Mouse (Mus musculus) mature B cell (primary cell): ENCODE results near the gene Olfr329-ps.
"Not testable (repeated sequence)": the region's sequence is repeated elsewhere in the genome, so short reads cannot be mapped to it uniquely, and the experiment has no call there.

Experiments used
- in situ Hi-C: fragments of 300-500 bp; cut with MboI; formaldehyde crosslinking; loops from 2 replicates; pipeline ENCODE4 v1.14.3; 2019

Olfr329-ps gene

DNA sequence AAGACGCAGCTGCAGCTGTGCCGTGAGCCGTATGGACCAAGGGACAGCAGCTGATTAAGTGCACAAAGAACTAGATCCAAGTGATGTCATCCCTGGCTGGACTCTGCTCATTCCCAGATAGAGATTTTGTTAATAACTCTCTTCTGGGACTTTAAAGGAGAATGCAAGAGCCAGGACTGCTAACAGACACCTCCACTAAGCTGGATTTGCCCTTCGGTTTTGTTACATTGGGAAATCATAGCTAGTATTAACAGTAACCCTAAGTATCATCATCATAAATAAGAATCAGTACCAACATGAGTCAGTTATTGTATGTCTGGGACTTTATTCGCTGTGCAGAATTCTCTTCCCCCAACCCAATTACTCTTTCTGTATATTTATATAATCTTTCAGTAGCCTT is at the start of gene Olfr329-ps:
TSS of gene Olfr329-ps (minus strand) at position 101 of the 400 bp plus-strand sequence.
- in situ Hi-C loops, result no loop called here

DNA sequence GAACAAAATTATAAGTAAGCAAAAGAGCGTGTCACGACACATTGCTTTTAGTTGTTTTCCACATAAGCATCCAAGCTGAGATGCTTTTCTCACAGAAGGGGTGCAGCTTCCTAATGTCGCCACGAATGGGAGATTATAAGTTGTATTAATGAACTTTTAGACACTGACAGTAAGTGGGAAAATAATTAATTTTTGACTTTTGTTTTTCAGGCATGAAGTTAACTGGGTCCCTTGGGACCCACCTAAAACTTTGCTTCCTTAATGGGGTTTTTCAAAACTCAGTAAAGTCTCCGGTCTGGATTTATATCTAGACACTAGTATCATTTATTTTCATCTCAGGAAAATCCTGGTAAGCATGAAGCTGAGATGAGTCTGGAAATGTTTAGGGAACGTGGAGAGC is 48.6 kb upstream of the Olfr329-ps start, which contains the start of gene Olfr324:
TSS of gene Olfr324 (plus strand) at position 301 of the 400 bp plus-strand sequence.
- in situ Hi-C loops, result no loop called here

DNA sequence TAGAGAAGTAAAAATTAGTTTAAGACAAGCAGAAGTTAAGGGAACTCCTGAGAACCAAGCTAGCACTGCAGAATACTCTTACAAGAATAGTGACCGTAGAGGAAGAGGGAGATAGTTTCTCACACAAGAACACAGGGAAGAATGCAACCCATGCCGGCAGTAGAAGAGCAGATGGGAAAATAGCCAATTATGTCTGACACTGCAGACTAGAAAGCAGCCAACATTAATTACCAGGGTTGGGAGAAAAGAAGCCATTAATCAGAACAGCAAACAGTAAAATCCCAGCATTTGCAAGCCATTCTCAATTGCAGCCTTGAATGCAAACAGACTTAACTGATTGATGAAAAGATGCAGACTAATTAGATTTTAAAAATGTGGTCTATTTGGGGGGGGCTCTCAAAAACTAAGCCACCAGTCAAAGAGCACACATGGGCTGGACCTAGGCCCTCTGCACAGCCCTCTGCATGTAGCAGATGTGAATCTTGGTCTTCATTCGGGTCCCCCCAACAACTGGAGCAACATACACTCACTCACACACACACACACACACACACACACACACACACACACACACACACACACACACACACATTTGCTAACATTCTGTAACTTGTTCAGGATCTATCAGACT is 42.5 kb upstream of the Olfr329-ps start:
- in situ Hi-C loops, result no loop called here

DNA sequence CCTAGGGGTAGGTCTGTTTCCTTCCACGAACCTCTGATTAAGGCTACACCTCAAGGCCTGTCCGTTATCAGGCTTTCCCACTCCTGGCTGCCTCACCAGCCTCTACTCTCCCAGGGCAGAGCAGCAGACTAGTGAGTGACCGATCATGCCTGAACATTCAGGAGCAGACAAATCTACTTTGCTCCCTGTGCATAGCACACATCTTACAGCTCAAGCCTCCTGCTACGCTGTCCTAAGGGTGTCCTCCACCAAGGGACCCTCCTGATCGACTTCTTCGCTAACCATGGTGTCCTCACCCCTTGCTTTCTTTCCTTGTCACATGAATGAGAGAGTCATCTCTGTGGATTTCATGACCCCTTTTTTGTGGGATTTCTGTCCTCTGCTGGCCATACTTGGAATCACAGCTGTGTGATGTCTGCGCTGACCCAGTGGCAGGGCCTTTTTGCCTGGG is 41.7 kb upstream of the Olfr329-ps start:
- in situ Hi-C loops, result no loop called here

DNA sequence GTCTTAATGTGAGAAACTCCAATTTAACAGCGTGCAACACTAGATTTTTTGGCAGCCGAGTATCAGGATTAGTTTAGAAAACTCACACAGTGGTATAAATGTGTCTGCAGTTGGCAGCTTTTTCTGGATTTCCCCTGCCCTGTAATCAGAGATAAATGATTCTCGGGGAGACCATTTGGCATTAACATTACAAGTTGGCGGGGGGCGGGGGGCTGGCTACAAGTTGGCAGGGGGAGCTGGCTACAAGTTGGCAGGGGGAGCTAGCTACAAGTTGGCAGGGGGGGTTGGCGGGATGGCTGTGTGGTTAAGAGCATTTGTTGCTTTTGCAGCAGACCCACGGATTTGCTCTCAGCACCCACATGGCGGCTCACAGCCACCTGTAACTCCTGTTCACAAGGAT is 32.4 kb upstream of the Olfr329-ps start:
- in situ Hi-C loops, result no loop called here

DNA sequence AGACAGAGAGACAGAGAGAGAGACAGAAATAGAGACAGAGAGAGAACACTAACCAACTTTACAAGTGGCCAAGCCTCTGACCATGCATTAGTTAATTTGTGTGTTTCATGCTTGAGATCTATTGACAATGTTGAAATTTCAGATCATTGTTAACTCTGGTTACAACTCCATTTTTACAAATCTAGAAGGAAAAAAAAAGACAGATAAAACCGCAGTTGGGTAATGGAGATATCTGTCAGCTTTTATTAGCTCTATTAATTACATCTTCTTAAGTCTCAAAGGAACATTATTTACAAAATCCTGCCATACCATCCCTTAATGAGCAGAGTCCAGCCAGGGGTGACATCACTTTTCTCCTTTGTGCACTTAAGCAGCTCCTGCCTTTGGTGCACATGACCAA is 31.2 kb upstream of the Olfr329-ps start, which contains the start of gene Olfr325:
TSS of gene Olfr325 (plus strand) at position 301 of the 400 bp plus-strand sequence.
- in situ Hi-C loops, result no loop called here

DNA sequence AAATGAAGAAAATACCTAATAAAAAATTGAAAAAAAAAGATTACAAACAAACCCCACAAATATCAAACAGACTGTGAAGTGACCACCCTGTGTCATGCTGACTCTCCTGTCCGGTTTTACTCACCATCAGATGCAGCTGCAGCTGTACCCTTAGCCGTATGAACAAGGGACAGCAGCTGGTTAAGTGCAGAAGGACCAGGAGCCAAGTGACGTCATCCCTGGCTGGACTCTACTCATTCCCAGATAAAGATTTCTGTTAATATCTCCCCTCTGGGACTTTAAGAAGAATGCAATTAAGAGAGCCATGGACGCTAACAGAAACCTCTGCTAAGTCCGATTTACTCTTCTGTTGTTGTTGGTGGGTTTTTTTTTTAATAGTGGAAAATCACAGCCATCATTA is 24.2 kb upstream of the Olfr329-ps start, which contains the start of gene Olfr224:
TSS of gene Olfr224 (minus strand) at position 149 of the 400 bp plus-strand sequence.
- in situ Hi-C loops, result no loop called here

DNA sequence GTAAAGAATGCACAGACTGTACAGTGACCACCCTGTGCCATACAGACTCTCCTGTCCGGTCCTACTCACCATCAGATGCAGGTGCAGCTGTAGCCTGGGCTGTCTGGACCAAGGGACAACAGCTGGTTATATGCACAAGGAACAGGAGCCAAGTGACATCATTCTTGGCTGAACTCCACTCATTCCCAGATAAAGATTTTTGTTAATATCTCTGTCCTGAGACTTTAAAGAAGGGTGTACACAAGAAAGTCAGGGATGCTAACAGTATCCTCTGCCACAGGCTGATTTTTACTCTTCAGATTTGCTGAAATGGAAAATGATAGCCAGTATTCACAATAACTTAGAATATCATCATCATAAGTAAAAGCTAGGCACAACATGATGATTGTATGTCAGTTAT is 9.3 kb upstream of the Olfr329-ps start, which contains the start of gene Olfr328:
TSS of gene Olfr328 (minus strand) at position 101 of the 400 bp plus-strand sequence.
- in situ Hi-C loops, result no loop called here

DNA sequence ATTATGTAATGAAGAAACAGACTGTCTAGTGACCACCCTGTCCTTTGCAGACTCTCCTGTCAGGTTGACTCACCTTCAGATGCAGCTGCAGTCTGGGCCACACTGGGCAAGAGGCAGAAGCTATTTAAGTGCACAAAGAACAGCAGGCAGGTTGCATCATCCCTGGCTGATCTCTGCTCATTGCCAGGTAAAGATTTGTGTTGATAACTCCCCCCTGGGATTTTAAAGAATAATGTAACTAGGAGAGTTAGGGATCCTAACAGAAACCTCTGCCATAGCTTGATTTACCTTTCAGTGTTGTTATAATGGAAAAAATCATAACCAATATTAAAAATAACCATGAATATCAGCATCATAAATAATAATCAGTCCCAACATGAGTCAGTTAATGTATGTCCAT is 11.5 kb downstream of the Olfr329-ps start, which contains the start of gene Olfr330:
TSS of gene Olfr330 (minus strand) at position 101 of the 400 bp plus-strand sequence.
- in situ Hi-C loops, result not testable (repeated sequence)

DNA sequence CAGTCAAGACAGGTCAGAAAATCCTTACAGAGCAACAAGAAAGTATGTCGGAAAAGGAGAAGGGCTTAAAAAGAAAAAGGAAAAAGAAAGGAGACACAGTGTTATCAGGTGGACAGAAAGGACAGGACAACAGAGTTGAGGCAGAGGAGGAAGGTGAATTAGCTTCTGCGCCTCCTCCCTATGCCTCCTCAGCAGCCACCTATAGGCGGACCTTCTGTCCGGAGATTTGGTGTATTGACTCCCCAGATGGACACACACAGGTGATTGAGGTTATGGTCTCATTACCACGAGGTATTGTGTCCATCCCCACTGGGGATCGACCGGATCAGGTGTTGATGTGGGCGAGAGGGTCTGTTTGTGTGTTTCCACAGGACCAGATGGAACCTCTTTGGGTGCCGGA is 26.5 kb downstream of the Olfr329-ps start:
- in situ Hi-C loops, result not testable (repeated sequence)

DNA sequence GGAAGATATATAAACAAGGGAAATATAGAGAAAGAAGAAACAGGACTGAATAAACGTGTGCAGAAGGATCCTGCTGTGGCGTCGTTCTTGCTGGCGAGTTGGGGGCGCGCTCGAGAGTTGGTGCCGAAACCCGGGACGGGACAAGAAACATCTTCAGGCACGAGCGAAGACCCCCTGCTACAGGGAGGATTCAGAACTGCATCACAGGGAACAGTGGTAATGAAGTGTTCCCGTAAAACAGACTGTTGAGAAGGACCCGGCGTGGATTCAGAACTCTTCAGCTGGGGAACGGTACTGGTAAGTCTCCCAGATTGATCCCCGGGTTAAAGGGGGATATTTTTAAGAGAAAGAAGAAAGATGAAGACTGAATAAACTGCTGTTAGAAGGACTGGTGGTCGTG is 27.3 kb downstream of the Olfr329-ps start:
- in situ Hi-C loops, result not testable (repeated sequence)

DNA sequence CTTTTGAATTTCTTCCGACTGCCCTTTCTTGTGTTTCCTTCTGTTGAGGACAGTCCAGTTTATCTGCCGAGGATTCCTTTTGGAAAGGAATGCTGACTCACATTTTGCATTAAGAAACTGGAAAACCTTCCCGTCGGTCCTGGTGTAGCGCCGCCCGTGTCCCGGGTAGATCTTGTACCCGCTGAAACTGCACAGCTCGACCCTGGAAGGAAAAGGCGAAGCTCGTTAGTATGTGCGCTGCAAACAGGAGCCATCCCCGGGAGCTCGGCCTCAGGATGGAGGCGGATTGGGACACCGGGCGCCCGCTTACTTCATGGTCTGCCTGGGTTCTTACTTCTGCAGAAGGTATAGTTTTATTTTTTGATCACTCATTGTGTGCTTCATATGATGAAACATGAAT is 37.2 kb downstream of the Olfr329-ps start:
- in situ Hi-C loops, result not testable (repeated sequence)

DNA sequence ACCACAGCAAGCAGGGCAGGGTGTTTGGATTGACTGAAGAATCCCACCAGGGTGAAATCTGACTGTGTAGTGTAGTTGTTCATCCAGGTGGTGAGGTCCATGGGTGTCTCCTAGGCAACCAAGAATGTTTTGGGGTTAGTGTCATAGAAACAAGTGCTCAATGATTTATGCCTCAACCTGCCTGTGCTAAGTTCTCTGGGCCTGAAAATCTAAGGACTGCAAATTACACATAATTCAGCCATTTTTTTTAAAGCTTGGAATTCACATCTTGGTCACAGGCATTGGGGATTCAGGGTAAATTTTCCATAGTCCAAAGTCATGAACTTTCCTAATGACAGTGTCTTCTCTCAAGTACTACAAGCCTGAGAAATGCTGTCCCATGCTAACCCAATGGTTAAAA is 43.8 kb downstream of the Olfr329-ps start, which contains the start of gene Olfr331:
TSS of gene Olfr331 (minus strand) at position 101 of the 400 bp plus-strand sequence.
- in situ Hi-C loops, result not testable (repeated sequence)

DNA sequence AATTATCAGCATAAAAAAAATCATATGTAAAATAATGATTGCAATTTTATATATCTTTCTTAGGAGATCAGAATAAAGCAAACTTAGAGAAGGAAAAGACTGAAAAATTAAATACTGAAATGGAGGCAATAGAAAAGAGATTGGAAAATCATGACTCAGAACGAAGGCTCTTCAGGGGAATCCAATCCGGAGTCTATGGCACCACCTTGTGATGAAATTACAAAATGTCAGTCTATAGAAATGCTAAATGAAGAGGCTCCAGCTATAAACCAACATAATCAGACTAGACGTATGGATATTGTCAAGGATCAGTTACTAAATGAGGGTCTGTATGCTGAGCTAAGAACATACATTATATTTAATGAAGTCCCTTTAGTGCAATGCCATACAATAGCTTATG is 46.9 kb downstream of the Olfr329-ps start:
- in situ Hi-C loops, result no loop called here

DNA sequence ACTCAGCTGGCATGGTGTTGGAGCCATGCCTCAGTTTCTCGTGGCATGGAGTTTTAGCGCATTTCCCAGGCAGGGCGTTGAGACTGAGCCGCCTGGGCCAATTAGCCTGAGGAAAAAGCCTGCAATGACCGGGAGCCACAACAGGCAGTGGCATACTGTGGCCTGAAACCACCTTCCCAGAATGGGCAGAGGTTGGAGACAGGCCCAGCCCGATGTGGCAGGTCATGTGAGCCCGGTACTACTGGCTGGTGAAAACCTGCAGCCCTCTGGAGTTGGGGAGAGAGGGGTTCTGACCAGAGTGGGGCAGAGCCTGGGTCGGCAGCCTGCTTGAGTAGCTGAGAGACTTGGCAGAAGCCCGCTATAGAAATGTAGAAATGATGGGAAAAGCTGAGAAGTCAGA is 47.5 kb downstream of the Olfr329-ps start:
- in situ Hi-C loops, result no loop called here

DNA sequence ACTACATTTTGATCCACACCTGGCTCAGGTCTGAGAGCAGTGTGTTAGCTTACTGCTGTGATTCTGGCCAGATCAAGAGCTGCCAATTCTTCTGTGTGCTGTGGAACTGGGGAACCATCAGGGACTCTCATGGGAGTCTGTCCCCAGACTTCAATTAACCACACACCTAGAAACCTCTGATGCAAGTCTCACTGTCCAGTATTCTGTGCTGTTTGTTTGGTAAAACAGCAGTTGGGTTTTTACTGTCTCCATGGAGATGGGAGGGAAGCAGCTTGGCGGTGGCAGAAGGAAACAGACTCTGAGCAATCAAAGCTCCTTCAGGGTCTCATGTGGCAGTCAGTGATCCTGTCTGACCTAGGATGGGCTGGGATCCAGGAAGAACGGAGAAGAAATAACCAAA is 53.8 kb downstream of the Olfr329-ps start, which contains the start of gene Olfr332:
TSS of gene Olfr332 (minus strand) at position 101 of the 400 bp plus-strand sequence.
- in situ Hi-C loops, result no loop called here
